Mouse (Mus musculus) neural tube, embryonic 13.5 days (tissue): ENCODE results near the gene Nacc2. TPM values are rescaled to one million over a fixed set of nuclear protein-coding genes. Genes with fewer than 3 reads are reported as not detected.
A peak's percentile ranks its signal among the peaks of the same experiment; 100 is the strongest.

ENCODE experiments used
- ATAC-seq: fragments of 200-750 bp; cut with Nextera tagmentation; 2 replicates; pipeline ENCODE4 v1.8.0; 2017; ENCODE audit warnings: low read depth, mild to moderate bottlenecking, moderate TSS enrichment, moderate library complexity
- H3K27ac ChIP-seq: fragments of 300-500 bp; sonication (generic); replicated peaks from 2 replicates; pipeline ENCODE4 v1.5.1; 2015; ENCODE audit warnings: moderate library complexity, mild to moderate bottlenecking, inconsistent platforms
- H3K27me3 ChIP-seq: fragments of 300-500 bp; sonication (generic); 2 replicates; pipeline ENCODE4 v1.6.1; 2015; ENCODE audit warnings: mild to moderate bottlenecking, inconsistent platforms
- H3K36me3 ChIP-seq: fragments of 300-500 bp; sonication (generic); 2 replicates; pipeline ENCODE4 v1.6.1; 2015; ENCODE audit warnings: mild to moderate bottlenecking, inconsistent platforms
- H3K4me1 ChIP-seq: fragments of 300-500 bp; sonication (generic); replicated peaks from 2 replicates; pipeline ENCODE4 v1.6.1; 2015; ENCODE audit warnings: inconsistent platforms
- H3K4me2 ChIP-seq: fragments of 300-500 bp; sonication (generic); 2 replicates; pipeline ENCODE4 v1.6.1; 2015; ENCODE audit warnings: inconsistent platforms, mild to moderate bottlenecking, moderate library complexity
- H3K4me3 ChIP-seq: fragments of 300-500 bp; sonication (generic); 2 replicates; pipeline ENCODE4 v1.5.1; 2015; ENCODE audit warnings: mild to moderate bottlenecking, inconsistent platforms
- H3K9ac ChIP-seq: fragments of 300-500 bp; sonication (generic); 2 replicates; pipeline ENCODE4 v1.6.1; 2015; ENCODE audit warnings: moderate library complexity, mild to moderate bottlenecking, inconsistent platforms
- H3K9me3 ChIP-seq: fragments of 300-500 bp; sonication (generic); 2 replicates; pipeline ENCODE4 v1.6.1; 2016; ENCODE audit warnings: inconsistent platforms
- WGBS: fragments of 180-500 bp; shearing (Covaris S2); methylation state at CpG from one replicate; pipeline ENCODE4 v1.1.7; 2015; 5-methylcytosine and 5-hydroxymethylcytosine counted together
- polyA plus RNA-seq: library from polyadenylated mRNA; unstranded; fragments of >200 nt; fragmentation: Nextera tagmentation; extraction: Ambion mirVana; gene quantifications from 2 replicates; pipeline ENCODE4 v1.2.1, GENCODE M21; 2015

Gene Nacc2
- polyA plus RNA-seq: 18.0 and 19.2 TPM in 2 replicates

GRCm38 (mm10) chr2:26123079-26123648, at the start of gene Nacc2:
Gene Nacc2, minus strand, starts transcription at chr2:26123220.
- H3K9ac ChIP-seq: peak within 1 kb of the TSS; percentile 73
- H3K27me3 ChIP-seq: peaks cover 48% of the 10 kb centered on the region
- peaks cover 27% of the 10 kb centered on the region for H3K4me1 ChIP-seq
- peak within 1 kb of the TSS; percentile 97 for H3K4me2 ChIP-seq
- H3K9me3 ChIP-seq: no peaks in the 10 kb centered on the region
- H3K4me3 ChIP-seq: peak within 1 kb of the TSS; percentile 68
- no peaks in the 10 kb centered on the region for H3K36me3 ChIP-seq
- ATAC-seq: peak; percentile 37; the same call in 1 of the 2 replicates
- no peak within 1 kb of the TSS for H3K27ac ChIP-seq
- 27% methylated on average over 9 of the region's 9 CpGs for WGBS

GRCm38 (mm10) chr2:26172166-26172565, 49.1 kb upstream of the Nacc2 start:
- H3K4me1 ChIP-seq: peaks cover 43% of the 10 kb centered on the region
- no peak overlapping the region for H3K27ac ChIP-seq
- H3K4me2 ChIP-seq: no peak overlapping the region
- ATAC-seq: no peak
- 90% methylated on average over 2 of the region's 2 CpGs for WGBS
- H3K9ac ChIP-seq: no peak overlapping the region
- no peaks in the 10 kb centered on the region for H3K9me3 ChIP-seq
- no peaks in the 10 kb centered on the region for H3K36me3 ChIP-seq
- H3K4me3 ChIP-seq: no peak overlapping the region
- H3K27me3 ChIP-seq: peaks cover 31% of the 10 kb centered on the region

DNA sequence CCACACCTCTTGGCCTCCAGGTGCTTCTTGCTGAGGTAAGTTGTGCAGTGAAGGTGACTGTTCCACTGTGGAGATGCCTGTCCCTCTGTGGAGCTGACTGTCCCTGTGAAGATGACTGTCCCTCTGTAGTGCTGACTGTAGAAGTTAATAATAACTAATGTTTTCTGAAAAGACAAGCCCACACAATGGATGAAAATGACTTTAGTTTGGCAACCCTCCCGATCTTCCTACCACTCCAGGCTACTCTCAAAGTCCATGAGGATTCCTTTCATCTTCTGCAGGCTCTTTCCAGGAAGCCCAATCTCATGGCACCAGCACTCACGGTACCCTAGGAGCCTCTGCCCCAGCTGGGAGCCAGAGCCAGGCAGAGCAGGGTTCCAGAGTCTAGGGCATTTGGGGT, 47.4 kb upstream of the Nacc2 start:
- 54% methylated on average over 2 of the region's 2 CpGs for WGBS
- H3K27ac ChIP-seq: no peak overlapping the region
- no peak overlapping the region for H3K4me2 ChIP-seq
- H3K9ac ChIP-seq: no peak overlapping the region
- no peak for ATAC-seq
- no peak overlapping the region for H3K4me3 ChIP-seq
- peaks cover 28% of the 10 kb centered on the region for H3K27me3 ChIP-seq
- H3K36me3 ChIP-seq: no peaks in the 10 kb centered on the region
- H3K4me1 ChIP-seq: peaks cover 39% of the 10 kb centered on the region
- no peaks in the 10 kb centered on the region for H3K9me3 ChIP-seq

- no peak for ATAC-seq
- Histone ChIP-seq H3K4me3 (no peak overlapping the region), H3K9me3 (no peaks in the 10 kb centered on the region), H3K27ac (no peak overlapping the region), H3K36me3 (no peaks in the 10 kb centered on the region), H3K9ac (no peak overlapping the region), H3K27me3 (peaks cover 28% of the 10 kb centered on the region), H3K4me1 (peaks cover 34% of the 10 kb centered on the region), H3K4me2 (no peak overlapping the region)
- 25% methylated on average over 11 of the region's 11 CpGs for WGBS
Measured at GRCm38 (mm10) chr2:26168843-26169579, 46.0 kb upstream of the Nacc2 start.

DNA sequence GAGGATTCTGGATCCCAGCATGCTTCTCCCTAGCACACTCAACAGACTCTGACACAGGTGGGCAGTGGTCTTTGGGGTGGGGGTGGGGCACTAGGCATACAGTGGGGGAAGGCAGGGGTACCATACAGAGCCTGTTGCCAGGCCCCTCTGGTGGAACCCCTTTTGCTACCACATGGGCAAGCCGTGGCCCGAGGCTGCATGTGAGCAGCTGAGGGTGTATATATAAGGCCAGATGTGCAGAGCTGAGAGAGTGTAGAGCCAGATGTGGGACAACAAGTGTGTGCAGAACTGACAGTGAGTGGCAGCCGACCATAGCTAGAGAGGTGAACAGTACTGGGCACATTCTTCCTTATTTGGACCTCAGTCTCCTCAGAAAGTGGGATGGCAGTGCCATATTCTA, 43.9 kb upstream of the Nacc2 start:
- no peak overlapping the region for H3K4me3 ChIP-seq
- no peak overlapping the region for H3K27ac ChIP-seq
- H3K4me2 ChIP-seq: no peak overlapping the region
- ATAC-seq: no peak
- H3K36me3 ChIP-seq: no peaks in the 10 kb centered on the region
- H3K9me3 ChIP-seq: no peaks in the 10 kb centered on the region
- H3K9ac ChIP-seq: no peak overlapping the region
- H3K27me3 ChIP-seq: peaks cover 15% of the 10 kb centered on the region
- peaks cover 34% of the 10 kb centered on the region for H3K4me1 ChIP-seq
- WGBS: 80% methylated on average over 3 of the region's 3 CpGs

DNA sequence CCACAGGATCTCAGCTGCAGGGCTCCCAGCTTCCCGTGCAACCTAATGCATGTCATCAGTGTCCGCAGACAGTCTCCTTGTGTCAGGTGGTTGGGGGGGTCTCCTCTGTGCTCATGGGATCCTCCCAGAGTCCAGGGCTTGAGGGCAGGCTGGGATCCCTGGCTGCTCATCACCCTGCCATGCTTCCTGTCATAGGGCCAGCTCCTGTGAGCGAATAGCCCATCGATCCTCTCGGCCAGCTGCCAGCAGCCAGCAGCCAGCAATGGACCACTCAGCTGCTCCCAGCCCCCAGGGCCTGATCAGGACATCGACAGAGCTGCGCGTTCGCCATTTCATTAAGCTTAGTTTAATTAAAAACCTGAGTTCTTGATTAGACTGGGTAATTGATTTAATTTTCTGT, 35.0 kb upstream of the Nacc2 start:
- H3K4me2 ChIP-seq: no peak overlapping the region
- ATAC-seq: peak; percentile 33; the same call in 1 of the 2 replicates
- H3K9me3 ChIP-seq: no peaks in the 10 kb centered on the region
- peaks cover 38% of the 10 kb centered on the region for H3K4me1 ChIP-seq
- H3K9ac ChIP-seq: 0 out of 2 replicates have a peak overlapping the region, but pooled peaks have one; percentile 31
- H3K36me3 ChIP-seq: no peaks in the 10 kb centered on the region
- 29% methylated on average over 9 of the region's 9 CpGs for WGBS
- H3K27ac ChIP-seq: peak overlapping the region; percentile 53; the same call in 1 of the 2 replicates
- peaks cover 12% of the 10 kb centered on the region for H3K27me3 ChIP-seq
- no peak overlapping the region for H3K4me3 ChIP-seq

- Histone ChIP-seq H3K27ac (peak overlapping the region; percentile 53), H3K4me3 (no peak overlapping the region), H3K27me3 (peaks cover 12% of the 10 kb centered on the region; the same call in 1 of the 2 replicates), H3K4me1 (peaks cover 38% of the 10 kb centered on the region), H3K4me2 (no peak overlapping the region), H3K36me3 (no peaks in the 10 kb centered on the region), H3K9me3 (no peaks in the 10 kb centered on the region), H3K9ac (no peak overlapping the region)
- WGBS: 41% methylated on average over 10 of the region's 10 CpGs
- ATAC-seq: peak; percentile 76
Measured at GRCm38 (mm10) chr2:26156191-26156977, 33.4 kb upstream of the Nacc2 start.

GRCm38 (mm10) chr2:26155737-26156136, 32.7 kb upstream of the Nacc2 start:
- no peak overlapping the region for H3K4me3 ChIP-seq
- no peaks in the 10 kb centered on the region for H3K36me3 ChIP-seq
- H3K27ac ChIP-seq: peak overlapping the region; percentile 53
- no peak overlapping the region for H3K4me2 ChIP-seq
- H3K4me1 ChIP-seq: peaks cover 38% of the 10 kb centered on the region
- H3K27me3 ChIP-seq: peaks cover 12% of the 10 kb centered on the region; the same call in 1 of the 2 replicates
- WGBS: 58% methylated on average over 3 of the region's 3 CpGs
- H3K9ac ChIP-seq: no peak overlapping the region
- no peaks in the 10 kb centered on the region for H3K9me3 ChIP-seq
- ATAC-seq: no peak

DNA sequence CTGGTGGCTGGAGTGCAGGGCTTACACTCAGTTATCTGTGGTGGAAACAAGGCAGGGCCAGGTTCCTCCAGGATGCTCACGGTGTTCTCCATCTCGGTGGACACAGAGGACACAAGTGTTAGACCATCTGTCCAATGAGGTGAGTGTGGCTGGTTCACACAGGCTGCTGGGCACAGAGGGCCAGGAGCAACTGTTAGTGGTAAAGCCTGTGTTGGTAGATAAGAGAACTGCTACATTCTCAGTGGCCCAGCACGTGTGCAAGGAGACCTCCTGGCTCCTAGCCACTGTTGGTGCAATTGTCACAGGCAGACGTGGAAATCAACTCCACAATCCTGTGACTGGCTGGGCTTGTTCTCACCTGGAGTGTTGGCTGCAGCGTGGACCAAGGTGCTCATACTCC, 31.6 kb upstream of the Nacc2 start:
- no peaks in the 10 kb centered on the region for H3K9me3 ChIP-seq
- peaks cover 12% of the 10 kb centered on the region; the same call in 1 of the 2 replicates for H3K27me3 ChIP-seq
- no peaks in the 10 kb centered on the region for H3K36me3 ChIP-seq
- peaks cover 38% of the 10 kb centered on the region for H3K4me1 ChIP-seq
- no peak overlapping the region for H3K9ac ChIP-seq
- no peak overlapping the region for H3K4me2 ChIP-seq
- no peak for ATAC-seq
- H3K4me3 ChIP-seq: no peak overlapping the region
- no peak overlapping the region for H3K27ac ChIP-seq
- WGBS: 74% methylated on average over 5 of the region's 5 CpGs

GRCm38 (mm10) chr2:26153909-26154340, 30.9 kb upstream of the Nacc2 start:
- Histone ChIP-seq H3K27me3 (peaks cover 12% of the 10 kb centered on the region; the same call in 1 of the 2 replicates), H3K4me2 (no peak overlapping the region), H3K9me3 (no peaks in the 10 kb centered on the region), H3K4me1 (peaks cover 38% of the 10 kb centered on the region), H3K27ac (no peak overlapping the region), H3K36me3 (no peaks in the 10 kb centered on the region), H3K9ac (no peak overlapping the region), H3K4me3 (no peak overlapping the region)
- WGBS: 8% methylated on average over 4 of the region's 4 CpGs
- ATAC-seq: peak; percentile 71

DNA sequence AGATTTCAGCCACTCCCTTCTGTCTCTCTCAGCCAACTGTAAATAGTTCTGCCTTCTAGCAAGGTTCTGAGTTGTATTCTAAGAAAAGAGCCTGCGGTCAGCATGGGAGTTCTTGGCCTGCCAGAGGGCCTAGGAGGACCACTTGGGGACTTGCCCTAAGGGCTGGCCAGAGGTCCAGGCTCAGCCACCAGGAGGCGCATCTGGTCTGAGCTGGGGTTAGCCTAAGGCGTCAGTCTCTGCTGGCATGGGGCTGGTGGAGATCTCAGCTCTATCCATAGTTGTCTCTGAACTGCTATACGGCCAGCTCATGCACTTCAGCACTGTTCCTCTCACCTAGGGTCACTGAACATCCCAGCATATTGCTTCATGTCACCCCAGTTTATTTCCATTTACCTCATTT, 30.3 kb upstream of the Nacc2 start:
- Histone ChIP-seq H3K4me1 (peaks cover 33% of the 10 kb centered on the region), H3K4me2 (no peak overlapping the region), H3K9ac (no peak overlapping the region), H3K27ac (no peak overlapping the region), H3K4me3 (no peak overlapping the region), H3K9me3 (no peaks in the 10 kb centered on the region), H3K36me3 (no peaks in the 10 kb centered on the region), H3K27me3 (peaks cover 12% of the 10 kb centered on the region; the same call in 1 of the 2 replicates)
- WGBS: 33% methylated on average over 4 of the region's 4 CpGs
- ATAC-seq: no peak
